Mouse (Mus musculus) midbrain, postnatal 0 days (tissue): ENCODE data around the gene Cdkn2aipnl. TPM values are rescaled to one million over a fixed set of nuclear protein-coding genes. Genes with fewer than 3 reads are reported as not detected.

ENCODE experiments used
- ATAC-seq: fragments of 200-750 bp; cut with Nextera tagmentation; 2 replicates; pipeline ENCODE4 v1.8.0; 2017; ENCODE audit warnings: moderate number of reproducible peaks, mild to moderate bottlenecking, moderate TSS enrichment, moderate library complexity; ENCODE audit not compliant: low FRiP score
- DNase-seq: peaks from one replicate; pipeline ENCODE4 v3.0.0-alpha.2; 2015; ENCODE audit warnings: low spot score
- H3K27ac ChIP-seq: fragments of 300-500 bp; sonication (generic); 2 replicates; pipeline ENCODE4 v1.5.1; 2014; ENCODE audit warnings: low read depth, mild to moderate bottlenecking, low read length, mixed read lengths
- H3K27me3 ChIP-seq: fragments of 300-500 bp; sonication (generic); 2 replicates; pipeline ENCODE4 v1.6.1; 2014; ENCODE audit warnings: low read length, control low read depth, mixed read lengths; ENCODE audit not compliant: insufficient read depth
- H3K36me3 ChIP-seq: fragments of 300-500 bp; sonication (generic); 2 replicates; pipeline ENCODE4 v1.6.1; 2014; ENCODE audit warnings: low read length, control low read depth, mixed read lengths; ENCODE audit not compliant: insufficient read depth
- H3K4me1 ChIP-seq: fragments of 300-500 bp; sonication (generic); 2 replicates; pipeline ENCODE4 v1.6.1; 2014; ENCODE audit warnings: mild to moderate bottlenecking, control low read depth, antibody characterized with exemption, low read length, mixed read lengths; ENCODE audit not compliant: insufficient read depth
- H3K4me2 ChIP-seq: fragments of 300-500 bp; sonication (generic); 2 replicates; pipeline ENCODE4 v1.6.1; 2014; ENCODE audit warnings: low read depth, mild to moderate bottlenecking, low read length, mixed read lengths; ENCODE audit not compliant: poor library complexity, severe bottlenecking
- H3K4me3 ChIP-seq: fragments of 300-500 bp; sonication (generic); 2 replicates; pipeline ENCODE4 v1.5.1; 2014; ENCODE audit warnings: low read depth, mild to moderate bottlenecking, low read length, moderate library complexity
- H3K9ac ChIP-seq: fragments of 300-500 bp; sonication (generic); replicated peaks from 2 replicates; pipeline ENCODE4 v1.6.1; 2014; ENCODE audit warnings: mild to moderate bottlenecking, low read length, moderate library complexity, mixed read lengths; ENCODE audit not compliant: poor library complexity, severe bottlenecking
- H3K9me3 ChIP-seq: fragments of 300-500 bp; sonication (generic); 2 replicates; pipeline ENCODE4 v1.6.1; 2016; ENCODE audit warnings: low read length, control low read depth
- CTCF ChIP-seq: IDR thresholded peaks from 2 replicates; pipeline ENCODE4 v1.5.1; 2016; ENCODE audit warnings: antibody characterized with exemption, mild to moderate bottlenecking
- WGBS: fragments of 180-500 bp; shearing (Covaris S2); extraction: QIAGEN DNeasy Blood & Tissue Kit; methylation state at CpG from one replicate; pipeline ENCODE4 v1.1.7; 2014; 5-methylcytosine and 5-hydroxymethylcytosine counted together
- polyA plus RNA-seq: library from polyadenylated mRNA; unstranded; fragments of >200 nt; fragmentation: Nextera tagmentation; extraction: Ambion mirVana; gene quantifications from 2 replicates; pipeline ENCODE4 v1.2.1, GENCODE M21; 2015
- total RNA-seq: library from RNA; depleted of rRNA; stranded (reverse); fragments of >200 nt; gene quantifications from 2 replicates; pipeline ENCODE4 v1.2.3, GENCODE M21; 2014

The Cdkn2aipnl gene
- total and polyA plus RNA-seq, 2 experiments from 2014 or later, result 99.1 to 124 TPM

- 0 out of 2 replicates have a peak overlapping the region, but pooled peaks have one; percentile 87 for H3K9ac ChIP-seq
Observed at GRCm38 (mm10) chr11:52002842-52003504, 35.5 kb downstream of the Cdkn2aipnl start.

GRCm38 (mm10) chr11:52003505-52003771 lies 36.0 kb downstream of the Cdkn2aipnl start:
- Histone ChIP-seq H3K4me3 (peak overlapping the region; percentile 85), H3K9me3 (no peaks in the 10 kb centered on the region), H3K9ac (peak overlapping the region; percentile 87), H3K27ac (peak overlapping the region; percentile 90), H3K36me3 (no peaks in the 10 kb centered on the region), H3K27me3 (no peaks in the 10 kb centered on the region), H3K4me1 (peaks cover 13% of the 10 kb centered on the region; the same call in 1 of the 2 replicates), H3K4me2 (peak overlapping the region; percentile 64)
- DNase-seq (no peak), ATAC-seq (no peak)
- no peak for TF ChIP-seq CTCF
- WGBS, result 15% methylated on average over 4 of the region's 4 CpGs

More at GRCm38 (mm10) chr11:52002842-52003504, 35.5 kb downstream of the Cdkn2aipnl start:
- peaks cover 16% of the 10 kb centered on the region; the same call in 1 of the 2 replicates for H3K4me1 ChIP-seq
- ATAC-seq (no peak), DNase-seq (no peak)
- peak overlapping the region; percentile 85 for H3K4me3 ChIP-seq
- 80% methylated on average over 13 of the region's 13 CpGs for WGBS
- H3K36me3 ChIP-seq, result no peaks in the 10 kb centered on the region
- H3K4me2 ChIP-seq, result peak overlapping the region; percentile 64
- peak; percentile 10; the same call in 1 of the 2 replicates for TF ChIP-seq CTCF
- no peaks in the 10 kb centered on the region for H3K27me3 ChIP-seq
- no peak overlapping the region for H3K27ac ChIP-seq
- H3K9me3 ChIP-seq, result no peaks in the 10 kb centered on the region

- Histone ChIP-seq H3K9ac (peak within 1 kb of the TSS; percentile 87), H3K4me1 (peaks cover 12% of the 10 kb centered on the region; the same call in 1 of the 2 replicates), H3K9me3 (no peaks in the 10 kb centered on the region), H3K27me3 (no peaks in the 10 kb centered on the region), H3K4me3 (peak within 1 kb of the TSS; percentile 85), H3K4me2 (peak within 1 kb of the TSS; percentile 64), H3K36me3 (no peaks in the 10 kb centered on the region), H3K27ac (peak within 1 kb of the TSS; percentile 90)
- no peak for TF ChIP-seq CTCF
- WGBS, result under 1% methylated on average over 50 of the region's 51 CpGs
- DNase-seq (peak; percentile 96), ATAC-seq (peak; percentile 89)
Observed at GRCm38 (mm10) chr11:52003772-52004528, 36.5 kb downstream of the Cdkn2aipnl start, which contains the start of gene Cdkl3. Gene Cdkl3, plus strand, starts transcription at chr11:52004221.

- no peak for ATAC-seq
- WGBS, result 66% methylated on average over 2 of the region's 2 CpGs
- Histone ChIP-seq H3K9me3 (no peaks in the 10 kb centered on the region), H3K27me3 (no peaks in the 10 kb centered on the region), H3K4me3 (no peak overlapping the region), H3K36me3 (no peaks in the 10 kb centered on the region), H3K9ac (0 out of 2 replicates have a peak overlapping the region, but pooled peaks have one; percentile 13), H3K27ac (no peak overlapping the region), H3K4me2 (peak overlapping the region; percentile 18; the same call in 1 of the 2 replicates), H3K4me1 (peaks cover 12% of the 10 kb centered on the region; the same call in 1 of the 2 replicates)
- DNase-seq, result no peak
- TF ChIP-seq CTCF, result no peak
Observed at GRCm38 (mm10) chr11:52005586-52005985, 38.1 kb downstream of the Cdkn2aipnl start.

GRCm38 (mm10) chr11:52011011-52011410 lies 43.5 kb downstream of the Cdkn2aipnl start:
- H3K4me3 ChIP-seq, result no peak overlapping the region
- TF ChIP-seq CTCF, result no peak
- H3K4me1 ChIP-seq, result no peaks in the 10 kb centered on the region
- WGBS, result 91% methylated on average over 11 of the region's 11 CpGs
- H3K9me3 ChIP-seq, result no peaks in the 10 kb centered on the region
- H3K27ac ChIP-seq, result no peak overlapping the region
- ATAC-seq, result no peak
- H3K36me3 ChIP-seq, result no peaks in the 10 kb centered on the region
- H3K27me3 ChIP-seq, result no peaks in the 10 kb centered on the region
- H3K4me2 ChIP-seq, result no peak overlapping the region
- H3K9ac ChIP-seq, result no peak overlapping the region
- DNase-seq, result no peak

GRCm38 (mm10) chr11:52011541-52011940 lies 44.1 kb downstream of the Cdkn2aipnl start:
- WGBS, result 77% methylated on average over 5 of the region's 5 CpGs
- no peak overlapping the region for H3K27ac ChIP-seq
- H3K4me2 ChIP-seq, result no peak overlapping the region
- ATAC-seq (no peak), DNase-seq (no peak)
- no peak for TF ChIP-seq CTCF
- H3K9ac ChIP-seq, result no peak overlapping the region
- H3K36me3 ChIP-seq, result no peaks in the 10 kb centered on the region
- H3K27me3 ChIP-seq, result no peaks in the 10 kb centered on the region
- no peaks in the 10 kb centered on the region for H3K9me3 ChIP-seq
- no peaks in the 10 kb centered on the region for H3K4me1 ChIP-seq
- H3K4me3 ChIP-seq, result no peak overlapping the region
